Mouse (Mus musculus) midbrain, embryonic 13.5 days (tissue): ENCODE measurements around the gene Mylk. TPM values are rescaled to one million over a fixed set of nuclear protein-coding genes. Genes with fewer than 3 reads are reported as not detected.
A peak's percentile ranks its signal among the peaks of the same experiment; 100 is the strongest.

ENCODE experiments used
- ATAC-seq: fragments of 200-750 bp; cut with Nextera tagmentation; 2 replicates; pipeline ENCODE4 v1.8.0; 2017; ENCODE audit warnings: mild to moderate bottlenecking, moderate TSS enrichment, moderate library complexity
- H3K27ac ChIP-seq: fragments of 300-500 bp; sonication (generic); 2 replicates; pipeline ENCODE4 v1.5.1; 2015; ENCODE audit warnings: inconsistent platforms, mild to moderate bottlenecking, moderate library complexity
- H3K27me3 ChIP-seq: fragments of 300-500 bp; sonication (generic); 2 replicates; pipeline ENCODE4 v1.6.1; 2015; ENCODE audit warnings: mild to moderate bottlenecking, inconsistent platforms
- H3K36me3 ChIP-seq: fragments of 300-500 bp; sonication (generic); 2 replicates; pipeline ENCODE4 v1.6.1; 2015; ENCODE audit warnings: mild to moderate bottlenecking, inconsistent platforms
- H3K4me1 ChIP-seq: fragments of 300-500 bp; sonication (generic); replicated peaks from 2 replicates; pipeline ENCODE4 v1.6.1; 2015; ENCODE audit warnings: inconsistent platforms
- H3K4me2 ChIP-seq: fragments of 300-500 bp; sonication (generic); replicated peaks from 2 replicates; pipeline ENCODE4 v1.6.1; 2015; ENCODE audit warnings: moderate library complexity, mild to moderate bottlenecking, inconsistent platforms
- H3K4me3 ChIP-seq: fragments of 300-500 bp; sonication (generic); replicated peaks from 2 replicates; pipeline ENCODE4 v1.5.1; 2015; ENCODE audit warnings: mild to moderate bottlenecking, inconsistent platforms
- H3K9ac ChIP-seq: fragments of 300-500 bp; sonication (generic); replicated peaks from 2 replicates; pipeline ENCODE4 v1.6.1; 2015; ENCODE audit warnings: mild to moderate bottlenecking, inconsistent platforms
- H3K9me3 ChIP-seq: fragments of 300-500 bp; sonication (generic); 2 replicates; pipeline ENCODE4 v1.6.1; 2016; ENCODE audit warnings: mild to moderate bottlenecking, inconsistent platforms
- WGBS: fragments of 180-500 bp; shearing (Covaris S2); methylation state at CpG from one replicate; pipeline ENCODE4 v1.1.7; 2015; 5-methylcytosine and 5-hydroxymethylcytosine counted together
- polyA plus RNA-seq: library from polyadenylated mRNA; unstranded; fragments of >200 nt; fragmentation: Nextera tagmentation; extraction: Ambion mirVana; gene quantifications from 2 replicates; pipeline ENCODE4 v1.2.1, GENCODE M21; 2015

Mylk gene
- polyA plus RNA-seq, 1 experiment from 2014 or later = 3.7 TPM

DNA sequence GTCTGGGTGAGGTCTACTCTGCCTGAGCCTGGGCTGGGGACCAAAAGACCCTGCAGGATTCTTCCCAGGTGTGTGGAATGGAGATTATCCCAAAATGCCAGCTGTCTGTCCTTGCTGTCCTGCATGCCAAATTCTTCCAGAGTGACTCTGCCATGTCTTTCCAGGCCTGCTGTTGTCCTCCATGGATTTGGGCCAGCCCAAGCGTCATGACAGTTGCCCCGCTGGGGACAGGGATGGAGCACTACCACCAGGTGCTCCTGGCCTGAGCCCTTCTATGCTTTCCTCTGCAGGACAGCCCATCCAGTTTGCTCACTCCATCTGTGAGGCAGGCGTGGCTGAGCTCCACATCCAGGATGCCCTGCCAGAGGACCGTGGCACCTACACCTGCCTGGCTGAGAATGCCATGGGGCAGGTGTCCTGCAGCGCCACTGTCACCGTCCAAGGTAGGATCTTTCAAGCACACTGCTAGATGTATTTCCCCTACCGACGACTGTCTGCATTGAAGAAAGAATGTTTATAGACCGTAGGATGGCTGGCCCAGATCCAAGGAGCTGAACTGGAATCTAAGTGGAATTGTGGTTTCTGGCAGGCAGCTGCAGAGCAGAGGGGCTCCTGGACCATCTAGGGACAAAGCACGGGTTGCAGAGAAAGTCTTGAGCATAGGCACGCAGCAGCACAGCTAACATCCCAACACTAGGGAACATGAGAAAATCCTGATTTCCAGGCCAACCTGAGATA, 154.2 kb downstream of the Mylk start:
- no peak overlapping the region for H3K9ac ChIP-seq
- H3K4me3 ChIP-seq = no peak overlapping the region
- WGBS = 76% methylated on average over 11 of the region's 11 CpGs
- H3K4me2 ChIP-seq = no peak overlapping the region
- no peaks in the 10 kb centered on the region for H3K36me3 ChIP-seq
- no peak overlapping the region for H3K27ac ChIP-seq
- no peak for ATAC-seq
- peaks cover 22% of the 10 kb centered on the region for H3K4me1 ChIP-seq
- no peaks in the 10 kb centered on the region for H3K9me3 ChIP-seq
- peaks cover 3% of the 10 kb centered on the region; the same call in 1 of the 2 replicates for H3K27me3 ChIP-seq

DNA sequence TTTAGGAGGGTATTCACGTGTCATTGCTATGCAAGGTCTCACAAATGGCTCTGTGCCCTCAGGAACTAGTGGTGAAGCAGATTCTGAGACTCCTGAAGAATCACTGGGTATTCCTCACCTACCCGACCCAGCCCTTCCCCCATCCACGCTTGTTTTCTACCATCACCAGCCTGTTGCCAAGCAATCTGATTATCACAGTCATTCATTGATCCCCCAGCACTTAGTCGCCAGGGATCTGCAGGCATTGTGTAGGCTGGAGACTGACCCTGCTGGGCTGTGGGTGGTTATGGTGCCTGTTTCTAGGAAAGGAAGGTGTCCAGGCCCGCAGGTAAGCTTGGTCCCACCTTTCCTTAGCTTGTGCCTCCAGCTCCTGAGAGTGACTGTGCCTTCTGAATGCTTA, 155.0 kb downstream of the Mylk start:
- H3K27ac ChIP-seq = no peak overlapping the region
- no peaks in the 10 kb centered on the region for H3K36me3 ChIP-seq
- H3K9me3 ChIP-seq = no peaks in the 10 kb centered on the region
- H3K4me3 ChIP-seq = no peak overlapping the region
- no peak overlapping the region for H3K4me2 ChIP-seq
- H3K9ac ChIP-seq = no peak overlapping the region
- H3K27me3 ChIP-seq = peaks cover 3% of the 10 kb centered on the region; the same call in 1 of the 2 replicates
- 20% methylated on average over 5 of the region's 5 CpGs for WGBS
- peaks cover 22% of the 10 kb centered on the region for H3K4me1 ChIP-seq
- ATAC-seq = peak; percentile 28; the same call in 1 of the 2 replicates

DNA sequence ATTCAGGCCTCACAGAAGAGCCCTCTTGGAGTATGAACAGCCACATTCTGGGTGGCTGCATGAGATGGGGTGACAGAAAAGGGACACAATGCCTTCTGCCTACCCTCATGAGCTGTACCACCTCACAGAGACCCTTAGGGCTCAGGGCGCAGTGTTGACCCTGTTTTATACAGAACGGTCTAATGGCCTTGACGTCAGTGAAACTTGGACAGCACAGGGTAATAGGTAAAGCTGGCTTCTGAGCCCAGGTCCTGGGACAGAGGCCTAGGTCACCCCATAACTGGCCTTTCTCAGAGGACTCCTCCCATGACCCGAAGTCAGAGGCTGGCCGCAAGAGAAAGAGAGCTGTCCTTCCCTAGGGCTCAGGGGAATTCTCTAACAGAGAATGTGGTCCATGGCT, 155.5 kb downstream of the Mylk start:
- WGBS = 70% methylated on average over 5 of the region's 5 CpGs
- Histone ChIP-seq H3K4me1 (peaks cover 22% of the 10 kb centered on the region), H3K36me3 (no peaks in the 10 kb centered on the region), H3K4me3 (no peak overlapping the region), H3K4me2 (no peak overlapping the region), H3K27me3 (peaks cover 3% of the 10 kb centered on the region; the same call in 1 of the 2 replicates), H3K27ac (no peak overlapping the region), H3K9me3 (no peaks in the 10 kb centered on the region), H3K9ac (no peak overlapping the region)
- peak; percentile 14; the same call in 1 of the 2 replicates for ATAC-seq

DNA sequence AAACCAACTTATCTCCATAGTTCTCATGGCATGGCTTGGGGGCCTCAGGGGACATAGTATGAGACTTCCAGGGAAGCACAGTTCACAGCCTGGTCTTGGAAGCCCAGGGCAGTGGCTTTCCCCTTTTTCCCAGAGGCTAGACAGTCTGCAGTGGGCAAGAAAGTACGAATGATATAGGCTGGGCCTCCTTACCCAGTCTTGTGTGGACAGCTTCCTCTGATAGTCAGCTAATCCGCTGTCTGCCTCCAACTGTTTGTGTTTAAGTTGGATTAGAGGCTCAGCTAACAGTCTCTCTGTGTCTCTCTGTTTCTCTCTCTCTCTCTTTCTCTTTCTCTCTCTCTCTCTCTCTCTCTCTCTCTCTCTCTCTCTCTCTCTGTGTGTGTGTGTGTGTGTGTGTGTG, 156.0 kb downstream of the Mylk start:
- Histone ChIP-seq H3K27me3 (peaks cover 3% of the 10 kb centered on the region; the same call in 1 of the 2 replicates), H3K4me2 (no peak overlapping the region), H3K9me3 (no peaks in the 10 kb centered on the region), H3K4me1 (peaks cover 22% of the 10 kb centered on the region), H3K4me3 (no peak overlapping the region), H3K36me3 (no peaks in the 10 kb centered on the region), H3K27ac (no peak overlapping the region), H3K9ac (no peak overlapping the region)
- ATAC-seq = no peak
- WGBS = 22% methylated on average over 2 of the region's 2 CpGs

DNA sequence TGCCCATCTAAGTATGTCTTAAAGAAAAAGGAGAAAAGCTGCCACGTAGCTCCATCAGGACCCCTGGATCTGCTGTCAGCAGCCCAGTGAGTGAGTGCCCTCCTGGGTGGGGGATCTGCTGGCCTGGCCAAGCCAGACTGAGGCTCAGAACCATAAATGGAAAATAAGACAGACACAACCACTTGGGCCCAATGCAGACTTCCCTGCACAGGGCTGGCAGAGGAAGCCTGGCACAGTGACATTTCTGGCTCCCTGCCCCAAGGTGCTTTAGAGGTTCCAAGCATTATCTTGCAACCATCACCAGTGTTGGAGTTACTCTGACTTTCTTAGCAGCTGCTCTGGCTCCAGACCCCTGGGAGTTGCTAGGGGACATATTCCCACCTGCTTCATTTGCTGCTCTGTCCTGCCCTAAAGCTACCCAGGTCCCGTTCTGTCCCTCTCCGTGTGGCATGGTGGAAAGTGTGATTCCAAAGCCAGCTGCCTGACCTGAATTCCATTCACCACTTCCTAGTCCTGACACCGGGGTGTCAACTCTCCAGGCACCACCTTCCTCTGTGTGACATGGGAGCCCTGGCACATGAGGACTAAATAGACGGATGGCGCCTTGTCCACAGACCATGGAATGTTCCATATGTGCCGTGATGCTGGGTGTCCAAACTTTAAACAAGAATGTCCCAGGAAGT, 156.7 kb downstream of the Mylk start:
- no peaks in the 10 kb centered on the region for H3K36me3 ChIP-seq
- no peak overlapping the region for H3K27ac ChIP-seq
- no peak overlapping the region for H3K4me2 ChIP-seq
- H3K27me3 ChIP-seq = peaks cover 3% of the 10 kb centered on the region; the same call in 1 of the 2 replicates
- peaks cover 22% of the 10 kb centered on the region for H3K4me1 ChIP-seq
- H3K9ac ChIP-seq = no peak overlapping the region
- 79% methylated on average over 7 of the region's 7 CpGs for WGBS
- no peak overlapping the region for H3K4me3 ChIP-seq
- no peaks in the 10 kb centered on the region for H3K9me3 ChIP-seq
- ATAC-seq = peak; percentile 22; the same call in 1 of the 2 replicates

DNA sequence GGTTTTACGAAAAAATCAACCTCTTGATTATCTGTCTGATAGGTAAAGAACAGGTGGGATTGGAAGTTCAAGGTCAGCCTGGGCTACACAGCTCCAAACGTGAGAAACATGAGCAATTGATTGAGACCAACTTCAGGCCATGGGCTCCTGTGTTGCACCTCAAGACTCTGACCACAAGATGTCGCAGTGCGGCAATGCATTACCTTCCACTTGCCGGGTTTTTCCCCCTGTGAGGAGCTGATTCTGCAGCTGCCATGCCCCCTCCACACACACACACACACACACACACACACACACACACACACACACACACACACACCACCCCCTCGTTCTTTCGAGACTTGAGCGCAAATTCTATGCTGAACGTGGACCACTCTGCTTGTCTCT, 157.3 kb downstream of the Mylk start:
- H3K4me3 ChIP-seq = no peak overlapping the region
- WGBS = 27% methylated on average over 9 of the region's 9 CpGs
- peaks cover 3% of the 10 kb centered on the region; the same call in 1 of the 2 replicates for H3K27me3 ChIP-seq
- H3K27ac ChIP-seq = no peak overlapping the region
- H3K4me1 ChIP-seq = peaks cover 22% of the 10 kb centered on the region
- peak; percentile 62 for ATAC-seq
- no peaks in the 10 kb centered on the region for H3K9me3 ChIP-seq
- H3K4me2 ChIP-seq = no peak overlapping the region
- H3K9ac ChIP-seq = no peak overlapping the region
- no peaks in the 10 kb centered on the region for H3K36me3 ChIP-seq

DNA sequence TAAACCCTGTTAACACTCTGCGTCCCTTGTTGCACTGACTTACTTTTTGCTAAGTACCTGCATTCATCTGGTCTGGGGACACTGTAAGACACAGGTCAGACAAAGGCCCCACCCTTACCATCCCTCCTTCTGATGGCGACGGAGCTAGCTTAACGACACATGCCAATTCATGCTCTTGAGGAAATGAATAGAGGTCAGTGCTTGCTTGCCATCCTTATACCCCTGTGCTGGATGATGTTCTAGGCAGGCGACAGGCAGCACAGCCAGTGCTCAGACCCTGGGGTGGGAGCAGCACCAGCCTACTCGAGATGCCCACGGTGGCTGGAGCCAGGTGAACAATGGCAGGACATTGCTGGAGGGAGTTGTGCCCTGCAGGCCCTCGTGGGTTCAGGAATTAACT, 157.8 kb downstream of the Mylk start:
- Histone ChIP-seq H3K27me3 (peaks cover 3% of the 10 kb centered on the region; the same call in 1 of the 2 replicates), H3K4me1 (peaks cover 22% of the 10 kb centered on the region), H3K9ac (no peak overlapping the region), H3K27ac (no peak overlapping the region), H3K9me3 (no peaks in the 10 kb centered on the region), H3K4me2 (no peak overlapping the region), H3K4me3 (no peak overlapping the region), H3K36me3 (no peaks in the 10 kb centered on the region)
- no peak for ATAC-seq
- 84% methylated on average over 8 of the region's 8 CpGs for WGBS

DNA sequence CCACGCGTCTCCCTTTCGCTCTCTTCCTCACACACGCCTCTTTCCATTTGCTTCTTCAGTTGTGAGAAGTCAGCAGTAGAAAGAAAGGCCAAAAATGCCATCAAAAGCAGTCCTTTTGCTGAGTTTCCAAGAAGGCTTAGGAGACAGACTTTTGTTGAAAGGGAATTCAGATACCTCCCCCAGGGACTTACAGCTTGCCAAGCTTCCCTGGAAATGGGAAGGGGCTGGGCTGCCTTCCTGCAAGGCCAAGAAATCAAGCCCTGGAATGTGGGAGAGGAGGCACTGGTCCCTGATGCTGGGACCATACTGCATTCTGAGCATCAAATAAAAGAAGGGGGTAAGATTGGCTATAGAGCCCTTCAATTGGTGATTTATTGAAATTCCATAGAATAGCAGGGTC, 159.9 kb downstream of the Mylk start:
- H3K27ac ChIP-seq = no peak overlapping the region
- ATAC-seq = no peak
- 91% methylated on average over 4 of the region's 4 CpGs for WGBS

DNA sequence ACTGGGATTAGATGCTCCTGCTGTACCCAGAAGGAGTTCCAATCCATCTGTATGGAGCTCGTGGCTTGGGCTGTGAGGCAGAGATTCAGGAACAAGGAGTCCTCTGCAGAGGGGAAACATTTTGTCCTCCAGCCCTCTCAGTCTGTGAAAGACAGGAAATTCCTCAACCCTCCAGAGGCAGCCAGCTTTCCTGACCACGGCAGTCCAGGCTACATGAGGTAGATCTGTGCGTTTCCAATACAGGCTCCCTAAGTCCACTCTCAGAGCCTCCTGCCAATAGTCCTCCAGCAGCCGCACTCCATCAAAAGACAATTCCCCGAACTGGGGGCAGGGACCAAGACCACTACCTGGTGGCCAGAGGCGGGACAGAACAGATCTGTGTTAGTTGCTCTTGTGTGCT, 164.4 kb downstream of the Mylk start:
- Histone ChIP-seq H3K4me3 (no peak overlapping the region), H3K27ac (no peak overlapping the region), H3K4me1 (no peaks in the 10 kb centered on the region), H3K4me2 (no peak overlapping the region), H3K36me3 (no peaks in the 10 kb centered on the region), H3K9me3 (no peaks in the 10 kb centered on the region), H3K27me3 (no peaks in the 10 kb centered on the region), H3K9ac (no peak overlapping the region)
- 81% methylated on average over 6 of the region's 6 CpGs for WGBS
- ATAC-seq = no peak

More for the DNA sequence above, 159.9 kb downstream of the Mylk start:
- no peaks in the 10 kb centered on the region for H3K36me3 ChIP-seq
- no peak overlapping the region for H3K4me2 ChIP-seq
- no peak overlapping the region for H3K4me3 ChIP-seq
- H3K27me3 ChIP-seq = peaks cover 3% of the 10 kb centered on the region; the same call in 1 of the 2 replicates
- no peak overlapping the region for H3K9ac ChIP-seq
- H3K4me1 ChIP-seq = peaks cover 13% of the 10 kb centered on the region
- no peaks in the 10 kb centered on the region for H3K9me3 ChIP-seq

DNA sequence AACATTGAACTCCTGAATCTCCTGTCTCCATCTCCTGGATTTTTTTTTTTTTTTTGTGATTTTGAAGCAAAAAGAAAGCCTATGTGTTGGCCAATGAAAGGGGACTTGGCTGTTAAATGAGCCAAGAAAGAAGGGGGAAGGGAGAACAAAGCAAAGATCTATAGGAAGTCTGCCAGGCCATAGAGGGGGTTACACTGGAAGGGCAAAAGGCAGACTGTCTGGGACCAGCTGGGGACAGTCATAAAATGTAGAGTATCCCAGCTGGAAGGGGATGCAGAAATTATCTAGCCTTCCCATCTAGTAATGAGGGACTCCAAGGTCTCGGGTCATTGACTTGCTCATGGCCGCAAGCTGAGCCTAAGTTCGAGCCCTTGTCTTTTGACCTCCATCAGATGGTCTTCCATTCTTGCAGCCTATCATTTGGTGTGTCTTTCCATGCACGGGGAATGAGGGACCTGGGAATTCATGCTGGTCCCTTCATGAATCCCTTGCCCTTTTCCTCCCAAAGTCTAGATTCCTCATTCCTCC, 172.4 kb downstream of the Mylk start:
- 90% methylated on average over 4 of the region's 4 CpGs for WGBS
- H3K4me2 ChIP-seq = no peak overlapping the region
- no peaks in the 10 kb centered on the region for H3K27me3 ChIP-seq
- H3K9me3 ChIP-seq = no peaks in the 10 kb centered on the region
- no peaks in the 10 kb centered on the region for H3K36me3 ChIP-seq
- no peak for ATAC-seq
- H3K4me3 ChIP-seq = no peak overlapping the region
- H3K4me1 ChIP-seq = no peaks in the 10 kb centered on the region; the same call in 1 of the 2 replicates
- H3K9ac ChIP-seq = no peak overlapping the region
- H3K27ac ChIP-seq = no peak overlapping the region

DNA sequence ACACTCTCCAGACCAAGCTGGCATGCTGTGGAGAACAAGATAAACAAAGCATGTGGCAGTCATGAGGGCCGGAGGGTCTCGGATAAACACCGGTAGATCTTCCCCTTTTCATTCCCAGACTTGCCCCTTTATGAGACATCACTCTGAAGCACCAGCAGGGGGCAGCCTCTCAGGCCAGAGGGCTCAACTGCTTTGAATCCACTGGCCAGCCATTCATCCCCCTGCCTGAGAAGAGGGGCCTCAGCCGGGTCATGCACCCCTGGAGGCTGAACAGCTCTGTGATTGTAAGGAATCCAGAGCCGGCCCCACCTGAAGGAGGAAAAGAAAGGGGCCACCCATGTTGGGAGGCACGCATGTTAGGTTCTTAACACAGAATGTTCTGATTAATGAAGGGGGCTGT, 175.2 kb downstream of the Mylk start:
- no peak overlapping the region for H3K9ac ChIP-seq
- peaks cover 10% of the 10 kb centered on the region for H3K4me1 ChIP-seq
- ATAC-seq = no peak
- no peaks in the 10 kb centered on the region for H3K36me3 ChIP-seq
- H3K9me3 ChIP-seq = no peaks in the 10 kb centered on the region
- no peak overlapping the region for H3K4me2 ChIP-seq
- H3K27ac ChIP-seq = no peak overlapping the region
- H3K27me3 ChIP-seq = no peaks in the 10 kb centered on the region
- H3K4me3 ChIP-seq = no peak overlapping the region
- 8% methylated on average over 6 of the region's 6 CpGs for WGBS

DNA sequence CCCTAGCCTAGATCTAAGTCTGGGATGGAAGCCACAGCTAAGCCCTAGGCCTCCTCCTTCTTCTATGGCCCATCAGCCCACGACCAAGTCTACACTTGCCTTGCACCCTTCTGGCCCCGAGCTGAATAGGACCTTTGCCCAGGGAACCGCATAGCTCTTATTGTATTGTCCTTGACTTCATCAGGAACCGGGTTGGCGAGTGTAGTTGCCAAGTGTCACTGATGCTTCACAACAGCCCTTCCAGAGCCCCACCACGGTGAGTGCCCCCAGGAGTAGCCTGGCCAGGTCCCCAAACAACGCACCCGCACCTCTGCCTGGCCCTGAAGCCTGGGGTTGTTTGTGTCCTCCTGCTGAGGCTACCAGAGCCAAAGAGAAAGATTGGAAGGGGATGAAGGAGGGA, 175.9 kb downstream of the Mylk start:
- ATAC-seq = no peak
- Histone ChIP-seq H3K4me1 (peaks cover 12% of the 10 kb centered on the region), H3K27ac (no peak overlapping the region), H3K27me3 (no peaks in the 10 kb centered on the region), H3K9me3 (no peaks in the 10 kb centered on the region), H3K4me3 (no peak overlapping the region), H3K9ac (no peak overlapping the region), H3K36me3 (no peaks in the 10 kb centered on the region), H3K4me2 (no peak overlapping the region)
- 69% methylated on average over 8 of the region's 8 CpGs for WGBS
